Mouse (Mus musculus) liver, postnatal 0 days (tissue): Measurements from ENCODE around the gene Cisd3. TPM values are rescaled to one million over a fixed set of nuclear protein-coding genes. Genes with fewer than 3 reads are reported as not detected.
A peak's percentile ranks its signal among the peaks of the same experiment; 100 is the strongest.
"Not testable (repeated sequence)": the region's sequence is repeated elsewhere in the genome, so short reads cannot be mapped to it uniquely, and the experiment has no call there.

Experiments used
- ATAC-seq: fragments of 200-750 bp; cut with Nextera tagmentation; 2 replicates; pipeline ENCODE4 v1.8.0; 2017; ENCODE audit warnings: mild to moderate bottlenecking, moderate library complexity
- DNase-seq: peaks from one replicate; pipeline ENCODE4 v3.0.0-alpha.2; 2016
- H3K27ac ChIP-seq: fragments of 300-500 bp; sonication (generic); 2 replicates; pipeline ENCODE4 v1.5.1; 2014; ENCODE audit warnings: antibody characterized with exemption, moderate library complexity, mild to moderate bottlenecking, low read depth
- H3K27me3 ChIP-seq: fragments of 300-500 bp; sonication (generic); 2 replicates; pipeline ENCODE4 v1.6.1; 2014; ENCODE audit warnings: low read length, control low read depth, mixed read lengths; ENCODE audit not compliant: insufficient read depth
- H3K36me3 ChIP-seq: fragments of 300-500 bp; sonication (generic); replicated peaks from 2 replicates; pipeline ENCODE4 v1.6.1; 2014; ENCODE audit warnings: mild to moderate bottlenecking, control low read depth, low read length, moderate library complexity, mixed read lengths; ENCODE audit not compliant: insufficient read depth
- H3K4me1 ChIP-seq: fragments of 300-500 bp; sonication (generic); 2 replicates; pipeline ENCODE4 v1.6.1; 2014; ENCODE audit warnings: antibody characterized with exemption, mild to moderate bottlenecking, control low read depth; ENCODE audit not compliant: insufficient read depth
- H3K4me2 ChIP-seq: fragments of 300-500 bp; sonication (generic); 2 replicates; pipeline ENCODE4 v1.6.1; 2014; ENCODE audit warnings: low read depth, mild to moderate bottlenecking, low read length, moderate library complexity, mixed read lengths
- H3K4me3 ChIP-seq: fragments of 300-500 bp; sonication (generic); 2 replicates; pipeline ENCODE4 v1.5.1; 2014; ENCODE audit warnings: low read depth, low read length
- H3K9ac ChIP-seq: fragments of 300-500 bp; sonication (generic); replicated peaks from 2 replicates; pipeline ENCODE4 v1.6.1; 2014; ENCODE audit warnings: mild to moderate bottlenecking, moderate library complexity
- H3K9me3 ChIP-seq: fragments of 300-500 bp; sonication (generic); 2 replicates; pipeline ENCODE4 v1.6.1; 2016; ENCODE audit warnings: mild to moderate bottlenecking, control low read depth, low read length, mixed read lengths
- CTCF ChIP-seq: sonication (generic); IDR thresholded peaks from 2 replicates; pipeline ENCODE4 v1.5.1; 2016; ENCODE audit warnings: antibody characterized with exemption, low read depth
- EP300 ChIP-seq: IDR thresholded peaks from 2 replicates; pipeline ENCODE4 v1.6.1; 2016; ENCODE audit warnings: antibody characterized with exemption, low read depth, mild to moderate bottlenecking
- WGBS: fragments of 180-500 bp; shearing (Covaris S2); extraction: QIAGEN DNeasy Blood & Tissue Kit; methylation state at CpG from one replicate; pipeline ENCODE4 v1.1.7; 2014; ENCODE audit not compliant: insufficient replicate concordance; 5-methylcytosine and 5-hydroxymethylcytosine counted together
- polyA plus RNA-seq: library from polyadenylated mRNA; unstranded; fragments of >200 nt; fragmentation: Nextera tagmentation; extraction: Ambion mirVana; gene quantifications from 2 replicates; pipeline ENCODE4 v1.2.1, GENCODE M21; 2015

The Cisd3 gene
- polyA plus RNA-seq, result 54.6 and 63.7 TPM in 2 replicates

DNA sequence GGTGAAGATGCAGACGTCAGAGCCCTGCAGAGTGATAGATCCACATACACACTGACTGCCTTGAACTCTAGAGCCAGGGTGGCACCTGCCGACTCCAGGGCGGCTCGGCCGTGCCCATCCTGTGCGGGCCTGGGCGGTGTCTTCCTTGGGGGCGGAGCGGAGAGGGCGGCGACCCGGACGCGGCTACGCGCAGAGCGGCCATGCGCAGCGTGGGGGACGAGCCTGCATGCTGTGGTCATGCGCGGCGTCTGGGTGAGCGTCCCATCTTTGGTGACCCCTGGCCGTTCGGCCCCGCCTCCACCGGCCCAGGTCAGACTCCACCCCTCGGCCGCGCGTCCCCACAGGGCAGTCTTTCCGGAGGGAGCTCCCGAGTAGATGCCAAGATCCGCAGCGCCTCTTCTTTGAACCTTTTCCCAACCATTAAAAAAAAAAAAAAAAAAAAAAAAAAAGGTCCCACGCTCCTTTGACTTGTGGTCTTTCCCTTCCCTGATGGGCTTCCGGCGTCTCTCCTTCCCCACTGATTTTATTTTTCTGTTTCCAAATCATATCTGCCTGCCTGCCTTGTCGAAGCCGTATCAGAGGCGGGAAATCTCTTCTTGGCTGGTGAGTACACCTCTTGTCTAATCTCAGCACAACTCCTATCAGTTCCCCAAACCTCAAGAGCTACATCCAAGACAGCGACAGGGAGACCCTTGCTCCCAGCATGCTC is at the start of gene Cisd3:
TSS of gene Cisd3 (plus strand) at position 214 of the 709 bp plus-strand sequence.
- under 1% methylated on average over 43 of the region's 43 CpGs for WGBS
- H3K9ac ChIP-seq, result peak within 1 kb of the TSS; percentile 23
- H3K27ac ChIP-seq, result peak within 1 kb of the TSS; percentile 39; the same call in 1 of the 2 replicates
- H3K36me3 ChIP-seq, result peaks cover 13% of the 10 kb centered on the region
- DNase-seq, result peak; percentile 91
- peak within 1 kb of the TSS; percentile 68 for H3K4me2 ChIP-seq
- no peaks in the 10 kb centered on the region for H3K9me3 ChIP-seq
- TF ChIP-seq CTCF (no peak), EP300 (peak; percentile 43; the same call in 1 of the 2 replicates)
- peak; percentile 96 for ATAC-seq
- peaks cover 18% of the 10 kb centered on the region for H3K4me1 ChIP-seq
- no peaks in the 10 kb centered on the region for H3K27me3 ChIP-seq
- peak within 1 kb of the TSS; percentile 38 for H3K4me3 ChIP-seq

DNA sequence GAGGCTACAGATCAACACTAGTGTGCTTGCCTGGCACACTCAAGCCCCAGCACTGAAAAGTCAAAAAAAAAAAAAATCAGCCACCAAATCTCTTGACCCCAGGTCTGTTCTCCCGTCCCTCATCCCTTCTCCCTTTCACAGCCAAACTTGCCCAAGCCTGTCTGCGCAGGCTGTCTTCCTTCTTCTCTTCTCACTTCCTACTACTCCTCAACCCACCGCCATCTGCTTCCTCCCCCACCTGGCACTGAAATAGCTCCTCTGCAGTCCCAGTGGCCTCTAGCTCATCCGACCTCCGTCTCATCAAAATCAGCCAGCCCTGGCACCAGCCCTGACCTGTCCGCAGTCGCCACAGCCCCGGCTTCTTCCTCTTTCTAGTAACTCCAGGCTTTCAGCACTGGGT is 44.0 kb upstream of the Cisd3 start:
- Histone ChIP-seq H3K4me3 (no peak overlapping the region), H3K9ac (no peak overlapping the region), H3K4me1 (no peaks in the 10 kb centered on the region), H3K36me3 (no peaks in the 10 kb centered on the region), H3K9me3 (no peaks in the 10 kb centered on the region), H3K4me2 (no peak overlapping the region), H3K27ac (no peak overlapping the region), H3K27me3 (no peaks in the 10 kb centered on the region)
- TF ChIP-seq EP300 (no peak), CTCF (no peak)
- no peak for DNase-seq
- no peak for ATAC-seq
- WGBS, result 15% methylated on average over 8 of the region's 8 CpGs

DNA sequence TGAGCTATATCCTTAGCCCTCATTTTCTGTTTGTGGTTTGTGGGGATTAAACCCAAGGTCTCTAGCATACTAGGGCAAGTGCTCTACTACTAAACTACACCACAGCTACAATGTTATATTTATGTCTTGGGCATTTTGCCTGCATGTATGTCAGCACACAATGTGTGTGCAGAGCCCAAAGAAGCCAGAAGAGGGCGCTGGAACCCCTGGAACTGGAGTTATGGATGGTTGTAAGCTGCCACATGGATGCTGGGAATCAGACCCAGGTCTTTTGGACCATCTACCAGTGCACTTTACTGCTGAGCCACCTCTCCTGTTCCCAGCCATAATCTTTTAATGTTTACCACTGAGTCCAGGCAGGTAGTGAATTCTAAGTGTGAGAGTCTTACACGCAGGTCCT is 42.9 kb upstream of the Cisd3 start:
- H3K9ac ChIP-seq, result no peak overlapping the region
- no peaks in the 10 kb centered on the region for H3K9me3 ChIP-seq
- no peaks in the 10 kb centered on the region for H3K36me3 ChIP-seq
- DNase-seq (no peak), ATAC-seq (no peak)
- no peak overlapping the region for H3K4me2 ChIP-seq
- no peak overlapping the region for H3K27ac ChIP-seq
- peak; percentile 39 for TF ChIP-seq CTCF
- no peak for TF ChIP-seq EP300
- WGBS, result 39% methylated on average over 2 of the region's 2 CpGs
- no peaks in the 10 kb centered on the region for H3K27me3 ChIP-seq
- no peaks in the 10 kb centered on the region for H3K4me1 ChIP-seq
- no peak overlapping the region for H3K4me3 ChIP-seq

DNA sequence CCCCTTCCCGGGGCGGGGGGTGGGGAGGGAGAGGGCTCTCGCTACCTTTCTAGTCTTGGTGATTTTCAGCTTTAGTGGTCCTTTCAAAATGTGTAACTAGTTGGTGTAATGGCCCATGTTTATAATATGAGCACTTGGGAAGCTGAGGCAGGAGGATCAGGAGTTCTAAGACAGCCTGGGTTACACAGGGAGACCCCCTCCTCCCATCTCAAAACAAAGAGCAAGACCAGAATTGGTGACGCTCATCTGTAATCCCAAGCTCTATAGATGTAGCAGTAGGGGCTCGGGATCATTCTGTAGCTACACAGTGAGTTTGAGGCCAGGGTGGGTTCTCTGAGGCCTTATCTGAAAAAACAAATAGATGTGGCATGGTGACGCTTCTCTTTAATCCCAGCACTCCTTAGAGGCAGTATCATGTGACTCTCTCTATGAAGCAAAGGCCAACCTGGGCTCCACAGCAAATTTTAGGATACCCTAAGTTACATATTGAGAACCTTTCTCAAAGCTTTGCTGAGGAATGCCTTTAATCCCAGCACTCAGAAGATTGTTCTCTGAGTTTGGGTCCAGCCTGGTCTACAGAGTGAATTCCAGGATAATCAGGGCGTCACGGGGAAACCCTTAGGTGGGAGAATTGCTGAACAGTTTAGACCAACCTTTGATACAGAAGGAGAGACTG is 42.1 kb upstream of the Cisd3 start:
- 71% methylated on average over 8 of the region's 8 CpGs for WGBS
- ATAC-seq, result no peak
- H3K27me3 ChIP-seq, result no peaks in the 10 kb centered on the region
- TF ChIP-seq EP300 (no peak), CTCF (no peak)
- no peaks in the 10 kb centered on the region for H3K9me3 ChIP-seq
- H3K4me1 ChIP-seq, result no peaks in the 10 kb centered on the region
- no peaks in the 10 kb centered on the region for H3K36me3 ChIP-seq
- no peak overlapping the region for H3K27ac ChIP-seq
- no peak for DNase-seq
- H3K9ac ChIP-seq, result no peak overlapping the region
- no peak overlapping the region for H3K4me2 ChIP-seq
- H3K4me3 ChIP-seq, result no peak overlapping the region

DNA sequence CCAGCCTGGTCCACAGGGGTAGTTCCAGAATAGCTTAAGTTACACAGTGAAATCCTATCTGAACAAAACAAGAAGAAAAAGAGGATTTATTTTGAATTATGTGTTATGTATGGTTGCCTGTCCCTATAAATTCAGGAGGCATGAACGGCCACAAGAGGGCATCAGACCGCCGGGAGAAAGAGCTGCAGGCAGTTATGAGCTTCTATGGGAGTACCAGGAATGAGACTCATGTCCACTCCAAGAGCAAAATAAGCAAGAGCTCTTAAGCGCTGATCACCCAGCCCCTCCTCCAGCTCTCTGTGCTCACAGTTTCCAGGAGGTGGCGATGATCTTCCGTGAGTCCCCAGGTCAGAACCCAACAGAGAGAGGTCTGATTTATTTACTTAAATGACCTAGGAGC is 40.8 kb upstream of the Cisd3 start:
- Histone ChIP-seq H3K36me3 (no peaks in the 10 kb centered on the region), H3K9ac (no peak overlapping the region), H3K4me2 (no peak overlapping the region), H3K9me3 (no peaks in the 10 kb centered on the region), H3K27me3 (no peaks in the 10 kb centered on the region), H3K27ac (no peak overlapping the region), H3K4me3 (no peak overlapping the region), H3K4me1 (no peaks in the 10 kb centered on the region)
- no peak for TF ChIP-seq EP300
- peak; percentile 82 for TF ChIP-seq CTCF
- 1% methylated on average over 6 of the region's 6 CpGs for WGBS
- DNase-seq (peak; percentile 73), ATAC-seq (peak; percentile 21; the same call in 1 of the 2 replicates)

DNA sequence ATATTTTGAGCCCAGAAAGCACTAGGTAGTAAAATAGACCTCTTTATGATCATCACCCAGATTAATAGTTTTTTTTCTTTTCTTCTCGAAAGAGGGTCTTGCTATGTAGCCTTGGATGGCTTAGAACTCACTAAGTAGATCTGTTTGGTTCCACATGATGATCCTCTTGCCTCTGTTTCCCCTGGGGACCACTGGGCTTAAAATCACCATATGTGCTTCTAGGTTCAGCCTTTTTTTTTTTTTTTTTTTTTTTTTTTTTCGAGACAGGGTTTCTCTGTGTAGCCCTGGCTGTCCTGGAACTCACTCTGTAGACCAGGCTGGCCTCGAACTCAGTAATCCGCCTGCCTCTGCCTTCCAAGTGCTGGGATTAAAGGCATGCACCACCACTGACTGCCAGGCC is 37.1 kb upstream of the Cisd3 start:
- not testable (repeated sequence) for H3K9me3 ChIP-seq, DNase-seq, H3K36me3 ChIP-seq, H3K27me3 ChIP-seq, H3K4me1 ChIP-seq, H3K9ac ChIP-seq, H3K4me3 ChIP-seq, H3K4me2 ChIP-seq, H3K27ac ChIP-seq, ATAC-seq
- 82% methylated on average over 3 of the region's 4 CpGs for WGBS
